Mouse (Mus musculus): ENCODE measurements around the gene Rab5if. TPM values are rescaled to one million over a fixed set of nuclear protein-coding genes. Genes with fewer than 3 reads are reported as not detected.
"Not testable (repeated sequence)": the region's sequence is repeated elsewhere in the genome, so short reads cannot be mapped to it uniquely, and the experiment has no call there.

The Rab5if gene
- total RNA-seq (2017) = 138 TPM in 2 replicates

DNA sequence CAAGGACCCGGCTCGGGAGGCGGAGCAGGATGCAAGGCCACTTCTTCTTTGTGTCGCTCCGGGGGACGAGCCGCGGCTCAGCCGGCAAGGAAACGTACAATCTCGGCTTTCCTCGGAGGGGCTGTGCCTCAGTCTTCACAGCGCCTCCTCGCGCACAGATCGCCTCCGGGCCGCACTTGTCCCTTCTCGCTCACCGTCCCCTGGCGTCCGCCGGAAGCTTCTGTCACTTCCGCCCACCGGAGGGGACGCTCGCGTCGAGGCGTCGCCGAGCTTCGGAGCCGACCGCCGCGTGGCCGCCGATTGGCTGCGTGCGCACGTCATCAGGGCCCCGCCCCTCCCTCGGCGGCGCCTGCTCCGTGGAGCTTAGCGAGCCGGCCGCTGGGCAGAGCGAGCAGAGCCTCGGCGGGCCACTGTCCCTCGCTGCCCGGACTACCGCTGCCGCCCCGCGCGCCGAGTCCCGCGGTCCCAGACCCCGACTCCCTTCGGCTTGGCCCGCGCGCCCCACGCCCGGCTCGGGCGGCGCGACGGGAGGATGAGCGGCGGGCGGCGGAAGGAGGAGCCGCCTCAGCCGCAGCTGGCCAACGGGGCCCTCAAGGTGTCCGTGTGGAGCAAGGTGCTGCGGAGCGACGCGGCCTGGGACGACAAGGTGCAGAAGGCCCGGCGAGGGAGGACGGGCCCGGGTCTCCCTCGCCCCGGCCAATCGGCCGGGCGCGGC, at the start of gene Rab5if:
Rab5if (plus strand) TSS at position 357 of the 715 bp plus-strand sequence.
- ATAC-seq (replicated peaks in 1 of 2; ENCODE audit: insufficient read depth in 1 of 2, low FRiP score in 2 of 2, low TSS enrichment in 1 of 2, low read depth in 1 of 2, poor library complexity in 2 of 2, severe bottlenecking in 2 of 2) = peak; percentile 88 to 90

DNA sequence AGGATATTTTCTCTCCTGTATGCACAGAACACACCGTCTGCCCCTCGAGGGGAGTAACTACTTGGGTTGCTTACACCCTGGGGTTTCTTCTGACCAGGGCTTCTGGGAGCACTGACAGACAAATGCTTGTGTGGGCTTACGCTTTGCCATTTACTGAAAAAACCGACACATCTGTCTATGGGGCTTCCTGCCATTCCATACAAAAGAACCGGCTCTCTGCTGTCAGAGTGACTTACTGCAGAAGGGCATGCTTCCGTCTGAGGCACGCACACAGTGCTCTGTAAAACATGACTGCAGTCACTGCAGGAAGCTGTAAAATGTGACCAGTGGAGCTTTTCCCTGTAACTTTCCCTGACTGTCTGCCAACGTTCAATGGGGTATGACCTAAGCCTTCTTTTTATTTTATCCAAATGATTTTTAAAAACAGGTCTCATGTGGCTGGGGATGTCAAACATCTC, 48.6 kb upstream of the Rab5if start:
- peak; percentile 60 to 61 for ATAC-seq (replicated peaks in 1 of 2; ENCODE audit: insufficient read depth in 1 of 2, low FRiP score in 2 of 2, low TSS enrichment in 1 of 2, low read depth in 1 of 2, poor library complexity in 2 of 2, severe bottlenecking in 2 of 2)

DNA sequence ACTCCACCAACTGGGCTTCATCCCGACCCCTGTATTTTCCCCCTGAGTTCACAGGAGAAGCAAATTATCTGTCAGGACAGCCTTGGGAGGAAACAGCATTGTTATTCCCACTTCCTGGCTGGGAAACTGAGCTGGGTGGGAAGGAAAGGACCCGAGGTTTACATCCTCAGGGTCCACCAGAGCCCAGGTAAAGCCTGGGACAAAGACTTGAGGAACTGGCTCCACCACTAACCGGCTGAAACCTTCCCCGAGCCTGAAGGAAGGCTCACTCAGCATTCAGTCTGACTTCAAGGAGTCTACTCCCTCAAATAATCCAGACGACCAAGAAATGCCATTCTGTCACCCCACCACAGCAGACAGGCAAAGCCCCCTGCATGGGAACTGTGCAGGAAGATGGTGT, 48.0 kb upstream of the Rab5if start:
- ATAC-seq (replicated peaks in 1 of 2; ENCODE audit: insufficient read depth in 1 of 2, low FRiP score in 2 of 2, low TSS enrichment in 1 of 2, low read depth in 1 of 2, poor library complexity in 2 of 2, severe bottlenecking in 2 of 2) = no peak

DNA sequence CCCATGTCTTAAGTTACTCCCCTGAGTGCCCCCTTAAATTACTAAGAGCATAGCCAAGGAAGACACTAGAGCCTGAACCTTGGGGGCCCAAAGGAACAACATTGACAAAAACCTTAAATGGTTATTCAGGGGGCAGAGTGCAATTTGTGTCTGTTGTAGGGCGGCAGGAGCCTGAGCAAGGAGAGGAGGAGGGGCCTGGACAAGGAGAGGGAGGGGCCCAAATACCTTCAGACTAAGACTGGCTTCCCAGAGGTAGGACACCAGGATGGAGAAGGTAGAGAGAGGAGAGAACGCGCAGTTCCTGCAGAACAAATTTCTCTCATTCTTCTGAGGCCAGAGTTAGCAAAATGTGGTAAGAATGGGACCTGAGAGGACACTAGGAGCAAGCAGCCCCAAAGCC, 47.5 kb upstream of the Rab5if start:
- no peak for ATAC-seq (replicated peaks in 1 of 2; ENCODE audit: insufficient read depth in 1 of 2, low FRiP score in 2 of 2, low TSS enrichment in 1 of 2, low read depth in 1 of 2, poor library complexity in 2 of 2, severe bottlenecking in 2 of 2)

DNA sequence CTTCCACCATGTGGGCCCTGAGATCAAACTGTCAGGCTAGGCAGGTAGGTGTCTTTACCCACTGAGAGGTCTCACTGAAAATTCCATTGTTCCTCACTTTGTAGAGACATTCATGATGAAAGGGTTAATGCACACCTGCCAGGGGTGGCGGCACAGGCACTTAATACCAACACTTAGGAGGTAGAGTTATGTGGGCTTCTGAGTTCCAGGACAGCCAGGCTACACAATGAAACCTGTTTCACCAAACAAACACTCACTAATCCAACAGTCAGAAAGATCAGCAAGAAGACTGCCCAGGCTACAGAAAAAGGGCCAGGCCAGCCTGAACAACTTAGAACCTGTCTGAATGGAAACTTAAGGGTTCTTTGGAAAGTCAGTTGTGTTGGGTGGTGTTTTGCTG, 46.8 kb upstream of the Rab5if start:
- ATAC-seq (replicated peaks in 1 of 2; ENCODE audit: insufficient read depth in 1 of 2, low FRiP score in 2 of 2, low TSS enrichment in 1 of 2, low read depth in 1 of 2, poor library complexity in 2 of 2, severe bottlenecking in 2 of 2) = no peak

DNA sequence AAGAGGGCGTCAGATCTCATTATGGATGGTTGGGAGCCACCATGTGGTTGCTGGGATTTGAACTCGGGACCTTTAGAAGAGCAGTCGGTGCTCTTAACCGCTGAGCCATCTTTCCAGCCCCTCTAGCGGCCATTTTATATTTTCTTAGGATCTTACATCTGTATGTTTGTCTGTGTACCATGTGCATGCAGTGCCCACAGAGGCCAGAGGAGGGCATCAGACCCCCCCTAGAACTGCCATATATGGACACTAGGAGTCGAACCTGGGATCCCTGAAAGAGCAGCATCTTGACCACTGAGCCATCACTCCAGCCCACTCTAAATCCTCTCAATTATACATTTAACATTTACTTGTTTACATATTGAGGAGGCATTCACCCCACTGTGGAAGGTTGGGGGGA, 37.8 kb upstream of the Rab5if start:
- ATAC-seq (replicated peaks in 1 of 2; ENCODE audit: insufficient read depth in 1 of 2, low FRiP score in 2 of 2, low TSS enrichment in 1 of 2, low read depth in 1 of 2, poor library complexity in 2 of 2, severe bottlenecking in 2 of 2) = not testable (repeated sequence)

DNA sequence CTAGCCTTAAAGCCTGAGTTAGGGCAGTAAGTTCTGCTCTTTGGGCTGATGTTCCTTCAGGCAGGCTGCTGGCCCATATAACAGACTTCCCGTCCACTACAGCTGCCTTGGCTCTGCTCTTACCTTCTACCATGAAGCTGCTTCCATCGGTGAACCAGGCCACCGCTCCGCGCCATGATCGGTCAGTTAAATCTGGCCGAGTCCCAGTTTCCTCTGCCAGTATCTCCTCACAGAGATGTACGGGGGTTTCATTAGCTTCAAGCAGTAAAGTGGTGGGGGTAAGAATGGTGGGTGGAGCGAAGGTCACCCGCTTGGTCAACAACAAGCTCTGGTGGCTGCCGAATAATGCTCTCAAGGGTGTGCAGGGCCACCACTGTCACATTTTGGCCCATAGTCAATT, 28.6 kb upstream of the Rab5if start:
- no peak for ATAC-seq (replicated peaks in 1 of 2; ENCODE audit: insufficient read depth in 1 of 2, low FRiP score in 2 of 2, low TSS enrichment in 1 of 2, low read depth in 1 of 2, poor library complexity in 2 of 2, severe bottlenecking in 2 of 2)

DNA sequence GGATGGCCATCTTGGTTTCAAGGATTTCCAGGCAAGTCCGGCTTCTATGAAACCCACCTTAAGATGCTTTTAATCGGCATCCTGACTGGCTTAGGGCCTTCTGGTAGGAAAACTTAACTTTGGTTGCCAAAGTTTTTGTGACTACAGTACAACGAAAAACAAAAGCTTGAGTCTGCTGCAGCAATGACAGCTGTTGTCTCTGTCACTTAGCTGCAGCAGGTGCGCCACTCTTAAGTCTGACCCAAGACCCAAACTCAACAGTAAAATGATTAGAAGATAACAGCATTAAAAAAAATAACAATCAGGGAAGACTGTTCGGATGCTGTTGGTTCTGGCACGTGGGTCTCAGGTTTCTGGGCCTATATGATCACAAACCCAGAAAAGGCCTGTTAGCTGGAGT, 24.1 kb upstream of the Rab5if start:
- no peak for ATAC-seq (replicated peaks in 1 of 2; ENCODE audit: insufficient read depth in 1 of 2, low FRiP score in 2 of 2, low TSS enrichment in 1 of 2, low read depth in 1 of 2, poor library complexity in 2 of 2, severe bottlenecking in 2 of 2)

DNA sequence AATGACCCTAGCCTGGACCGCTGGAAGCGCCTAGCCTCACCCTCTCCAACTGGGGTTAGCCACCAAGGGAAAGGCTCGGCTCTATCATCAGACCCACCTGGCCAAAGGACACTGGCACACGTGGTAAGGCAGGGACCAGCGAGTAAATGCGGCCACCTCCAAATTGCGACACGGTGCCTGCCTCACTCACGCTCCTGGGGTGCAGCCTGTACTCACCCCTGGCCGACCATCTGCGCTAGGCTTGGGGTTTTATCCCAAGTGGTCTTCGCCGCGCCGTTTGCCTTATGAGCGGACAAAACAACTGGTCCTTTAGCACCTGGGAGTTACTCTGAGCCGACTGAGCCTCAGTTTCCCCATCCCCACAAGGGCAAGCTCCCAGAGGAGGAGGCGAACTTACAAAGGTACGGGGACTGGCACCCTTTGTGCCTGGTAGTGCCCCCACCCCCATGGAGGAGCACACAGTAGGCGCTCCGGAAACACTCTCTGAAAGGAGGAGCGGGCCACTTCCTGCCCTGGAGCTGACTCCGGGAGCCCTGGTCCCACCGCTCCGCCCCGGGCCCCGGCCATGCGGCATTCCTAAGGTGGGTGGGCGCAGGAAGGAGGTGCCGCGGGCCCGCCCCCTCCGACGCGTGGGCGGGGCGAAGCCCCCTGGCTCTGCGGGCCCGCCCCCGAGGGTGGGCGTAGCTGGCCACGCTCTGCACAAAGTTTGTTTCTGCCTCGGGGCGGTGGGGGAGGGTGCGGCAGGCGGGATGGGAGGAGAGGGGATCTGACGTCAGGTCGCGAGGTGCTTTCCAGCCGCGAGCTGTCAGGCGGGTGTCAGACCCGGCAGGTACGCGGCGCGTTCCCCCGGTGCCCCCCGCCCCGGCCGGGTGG, 23.4 kb upstream of the Rab5if start, which contains the start of gene Tgif2:
Tgif2 (plus strand) TSS at position 689 of the 873 bp plus-strand sequence.
- peak; percentile 54 to 72 for ATAC-seq (replicated peaks in 1 of 2; ENCODE audit: insufficient read depth in 1 of 2, low FRiP score in 2 of 2, low TSS enrichment in 1 of 2, low read depth in 1 of 2, poor library complexity in 2 of 2, severe bottlenecking in 2 of 2)

DNA sequence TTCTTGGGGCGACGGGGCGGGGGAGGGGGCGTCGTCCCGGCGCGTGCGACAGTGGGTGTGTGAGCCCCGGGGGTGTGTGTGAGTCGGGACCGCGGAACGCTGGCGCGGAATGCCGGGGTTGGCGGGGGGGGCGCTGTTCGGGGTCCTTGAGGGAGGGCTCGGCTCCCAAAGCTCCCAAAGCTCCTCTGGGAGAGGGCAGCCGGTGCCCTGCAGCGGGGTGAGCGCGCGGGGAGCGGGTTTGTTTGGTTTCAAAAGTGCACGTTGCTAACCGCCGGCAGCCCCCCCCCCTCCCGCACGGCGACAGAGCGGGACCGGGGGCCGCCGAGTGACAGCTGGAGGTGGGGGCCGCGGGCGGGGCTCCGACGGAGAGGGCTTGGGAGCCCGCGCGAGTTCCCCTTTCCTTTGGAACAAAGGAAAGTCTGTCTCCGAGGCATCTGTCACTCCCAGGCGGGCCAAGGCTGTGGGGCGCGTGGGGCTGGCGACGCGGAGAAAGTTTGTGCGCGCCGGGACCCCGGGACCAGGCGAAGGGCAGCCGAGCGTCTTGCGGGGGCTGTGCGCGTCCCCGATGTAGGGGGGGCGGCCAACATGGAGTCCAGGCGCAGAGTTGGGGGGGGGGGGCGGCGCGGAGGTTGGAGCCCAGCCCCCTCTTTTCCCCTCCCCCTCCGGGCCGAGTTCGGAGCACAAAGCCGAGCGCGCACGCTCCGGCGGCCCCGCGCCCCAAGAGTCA, 22.5 kb upstream of the Rab5if start:
- ATAC-seq (replicated peaks in 1 of 2; ENCODE audit: insufficient read depth in 1 of 2, low FRiP score in 2 of 2, low TSS enrichment in 1 of 2, low read depth in 1 of 2, poor library complexity in 2 of 2, severe bottlenecking in 2 of 2) = peak in 1 of 2 experiments; percentile 22; a peak in 1 of 4 replicates

DNA sequence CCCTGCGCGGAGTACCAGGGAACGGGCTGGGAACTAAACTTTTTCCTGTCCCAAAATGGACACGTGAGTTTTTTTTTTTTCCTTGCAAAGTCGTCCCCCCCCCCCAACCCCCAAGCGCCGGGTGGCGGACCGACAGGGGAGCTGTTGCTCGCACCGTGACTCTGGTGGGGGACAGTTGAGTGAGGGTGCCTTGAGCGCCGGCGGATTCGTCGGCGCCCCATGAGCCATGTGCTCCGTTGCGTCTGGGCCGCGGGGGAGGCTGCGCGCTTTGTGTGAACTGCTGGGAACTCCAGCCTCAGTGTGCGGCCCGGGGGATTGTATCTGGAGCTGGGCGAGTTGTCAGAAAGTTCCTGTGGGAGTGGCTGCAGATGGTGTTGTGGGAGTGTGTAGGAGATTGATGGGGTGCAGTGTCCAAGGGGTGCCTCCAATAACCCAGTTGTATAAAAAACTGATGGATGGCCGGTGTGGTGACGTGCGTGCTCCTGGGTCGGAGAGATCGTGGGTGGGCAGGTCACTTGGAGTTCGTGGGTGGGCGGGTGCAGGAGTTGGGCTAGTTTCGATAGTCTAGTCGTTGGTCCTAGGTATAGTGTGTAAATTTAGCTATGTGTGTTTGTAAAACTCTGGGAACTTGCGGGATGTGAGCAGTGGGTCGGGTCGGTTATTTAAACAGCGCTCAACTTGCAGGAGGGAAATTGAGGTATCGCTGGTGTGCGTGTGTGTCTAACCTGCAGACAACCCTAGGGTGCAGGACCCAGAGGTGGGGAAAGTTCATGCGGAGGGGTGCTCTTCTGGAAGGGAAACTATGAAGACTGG, 21.7 kb upstream of the Rab5if start:
- peak; percentile 0 to 33; a peak in 1 of 4 replicates for ATAC-seq (replicated peaks in 1 of 2; ENCODE audit: insufficient read depth in 1 of 2, low FRiP score in 2 of 2, low TSS enrichment in 1 of 2, low read depth in 1 of 2, poor library complexity in 2 of 2, severe bottlenecking in 2 of 2)

DNA sequence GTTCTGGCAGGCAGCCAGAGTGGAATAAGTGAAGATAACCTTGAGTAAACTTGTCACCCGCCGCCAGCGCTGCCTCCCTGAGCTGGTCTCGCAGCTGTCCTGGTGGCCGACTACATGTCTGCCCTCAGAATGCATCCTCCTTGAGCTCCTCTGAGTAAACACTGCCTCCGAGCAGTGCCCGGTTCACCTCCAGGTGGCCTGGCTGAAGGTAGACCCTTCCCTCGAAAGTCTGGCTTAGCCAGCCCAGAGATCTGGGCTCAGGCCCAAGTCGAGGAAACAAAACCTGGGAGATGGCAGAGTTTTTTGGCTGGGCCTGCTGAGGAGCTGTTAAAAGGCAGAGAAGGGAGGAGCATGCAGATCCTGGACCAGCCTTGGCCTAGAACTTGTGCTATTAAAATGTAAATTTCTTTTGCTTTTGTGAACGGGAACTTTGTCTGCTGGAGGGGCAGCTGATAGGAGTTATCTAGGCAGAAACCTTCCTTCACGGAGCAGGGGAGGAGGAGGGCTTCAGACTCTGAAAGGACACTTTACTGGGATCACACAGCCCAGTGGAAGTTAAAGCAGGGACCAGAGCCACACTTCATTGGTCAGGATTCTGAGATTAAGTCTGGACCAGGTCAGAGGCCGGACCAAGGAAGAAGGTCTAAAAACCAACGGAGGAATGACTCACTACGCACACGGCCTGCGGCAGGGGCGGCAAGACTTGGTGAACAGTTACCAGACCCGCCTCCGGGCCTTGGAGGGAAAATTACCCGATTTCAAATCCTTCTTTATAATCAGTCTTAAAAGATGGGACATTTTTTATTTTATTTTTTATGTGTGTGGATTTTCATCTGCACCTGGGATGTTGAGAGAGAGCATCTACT, 20.9 kb upstream of the Rab5if start:
- peak in 1 of 2 experiments; percentile 17; a peak in 2 of 4 replicates for ATAC-seq (replicated peaks in 1 of 2; ENCODE audit: insufficient read depth in 1 of 2, low FRiP score in 2 of 2, low TSS enrichment in 1 of 2, low read depth in 1 of 2, poor library complexity in 2 of 2, severe bottlenecking in 2 of 2)

DNA sequence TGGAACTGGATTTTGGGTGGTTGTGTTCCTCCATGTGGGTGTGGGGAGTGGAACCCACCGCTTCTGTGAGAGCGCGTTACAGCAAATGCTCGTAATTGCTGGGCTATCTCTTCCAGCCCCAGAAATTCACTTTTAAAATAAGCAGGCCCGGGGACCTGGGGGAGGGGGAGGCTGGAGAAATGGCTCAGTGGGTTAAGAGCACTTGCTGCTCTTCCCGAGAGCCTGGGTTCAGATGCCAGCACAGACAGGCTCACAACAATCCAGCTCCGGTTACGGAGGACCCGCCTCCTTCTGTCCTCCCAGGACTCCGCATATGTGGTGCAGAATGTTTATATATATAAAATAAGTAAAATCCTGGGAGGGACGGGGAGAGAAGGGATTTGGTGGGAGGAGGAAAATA, 20.2 kb upstream of the Rab5if start:
- ATAC-seq (replicated peaks in 1 of 2; ENCODE audit: insufficient read depth in 1 of 2, low FRiP score in 2 of 2, low TSS enrichment in 1 of 2, low read depth in 1 of 2, poor library complexity in 2 of 2, severe bottlenecking in 2 of 2) = no peak

DNA sequence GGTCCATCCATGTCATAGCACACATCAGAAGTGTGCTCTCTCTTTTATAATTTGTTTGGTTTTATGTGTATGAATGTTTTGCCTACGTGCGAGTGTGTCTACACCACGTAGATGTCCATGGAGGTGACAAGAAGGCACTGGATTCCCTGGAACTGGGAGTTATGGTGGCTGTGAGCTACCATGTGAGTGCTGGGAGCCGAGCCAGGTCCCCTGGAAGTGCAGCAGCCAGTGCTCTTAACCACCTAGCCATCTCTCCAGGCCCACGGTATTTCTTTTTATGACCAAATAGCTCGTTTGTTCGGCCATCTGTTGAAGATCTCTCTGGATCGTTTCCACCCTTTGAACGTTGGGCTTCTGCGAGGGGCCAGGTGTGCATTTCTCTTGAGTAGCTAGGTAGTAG, 19.6 kb upstream of the Rab5if start:
- ATAC-seq (replicated peaks in 1 of 2; ENCODE audit: insufficient read depth in 1 of 2, low FRiP score in 2 of 2, low TSS enrichment in 1 of 2, low read depth in 1 of 2, poor library complexity in 2 of 2, severe bottlenecking in 2 of 2) = no peak

DNA sequence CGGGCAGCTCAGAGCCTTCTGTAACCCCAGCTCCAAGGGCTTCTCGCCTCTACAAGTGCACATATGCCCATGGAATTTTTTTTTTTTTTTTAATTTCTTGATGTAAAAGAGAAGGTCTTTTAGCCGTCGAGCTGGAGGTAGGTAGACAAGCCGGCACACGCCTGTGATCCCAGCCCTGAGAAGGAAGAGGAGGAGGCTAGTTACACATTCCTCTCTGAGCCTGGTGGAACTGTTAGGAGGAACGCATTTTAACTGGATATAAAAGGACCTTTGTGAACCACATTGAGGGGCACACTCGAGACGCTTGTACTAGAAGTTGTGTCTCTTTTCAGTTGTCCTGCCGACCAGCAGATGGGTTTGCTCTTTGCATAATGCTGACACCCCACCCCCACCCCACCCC, 18.2 kb upstream of the Rab5if start:
- no peak for ATAC-seq (replicated peaks in 1 of 2; ENCODE audit: insufficient read depth in 1 of 2, low FRiP score in 2 of 2, low TSS enrichment in 1 of 2, low read depth in 1 of 2, poor library complexity in 2 of 2, severe bottlenecking in 2 of 2)

DNA sequence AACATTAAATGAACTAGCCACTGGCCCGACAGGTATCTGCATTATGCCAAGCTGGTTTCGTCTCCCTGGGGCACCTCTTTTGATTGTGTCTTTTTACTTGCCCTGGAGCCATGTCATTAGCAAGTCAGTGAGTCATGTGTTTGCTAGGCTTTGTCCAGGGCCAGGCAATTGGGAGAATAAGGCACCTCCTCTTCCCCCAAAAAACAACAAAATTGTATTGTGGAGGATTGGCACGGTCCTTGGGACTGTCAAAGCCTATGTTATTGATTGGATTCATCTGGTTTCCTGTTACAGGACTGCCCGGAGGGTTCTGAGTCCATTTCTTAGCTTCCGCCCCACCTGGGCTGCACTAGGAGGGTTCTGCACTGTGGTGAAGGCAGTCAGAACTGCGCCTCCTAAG, 15.3 kb upstream of the Rab5if start:
- ATAC-seq (replicated peaks in 1 of 2; ENCODE audit: insufficient read depth in 1 of 2, low FRiP score in 2 of 2, low TSS enrichment in 1 of 2, low read depth in 1 of 2, poor library complexity in 2 of 2, severe bottlenecking in 2 of 2) = no peak
